Mouse (Mus musculus) ES-E14 (cell line): ENCODE measurements at regions not wholly inside any gene's neighbourhood (a gene's known extent, or its start where the extent isn't known, plus 50 kb on each side); places are given as distances from the start of the nearest gene placed in this dataset.

Source experiments
- DNase-seq: peaks from one replicate; pipeline ENCODE4 v3.0.0-alpha.2; 2013; ENCODE audit warnings: low read depth, low spot score
- H3K27ac ChIP-seq: 2 replicates; pipeline ENCODE4 v1.5.1; 2012; ENCODE audit warnings: low read depth, mild to moderate bottlenecking, low read length, moderate library complexity, mixed read lengths; ENCODE audit not compliant: poor library complexity, insufficient read depth, severe bottlenecking
- H3K36me3 ChIP-seq: 2 replicates; pipeline ENCODE4 v1.6.1; 2012; ENCODE audit warnings: mild to moderate bottlenecking, low read length, moderate library complexity, mixed read lengths; ENCODE audit not compliant: control insufficient read depth, poor library complexity, insufficient read depth, severe bottlenecking
- H3K4me1 ChIP-seq, 2 experiments: fragments of 150-350 bp in 1 of 2; sonication (generic) in 1 of 2; 2 replicates each; pipeline ENCODE4 v1.6.1; 2012; ENCODE audit warnings: low read length in 2 of 2, mild to moderate bottlenecking in 1 of 2, mixed read lengths in 1 of 2; ENCODE audit not compliant: control insufficient read depth in 2 of 2, insufficient read depth in 2 of 2, poor library complexity in 1 of 2
- H3K4me3 ChIP-seq, 2 experiments: fragments of 150-350 bp in 1 of 2; sonication (generic) in 1 of 2; 2 replicates each; pipeline ENCODE4 v1.5.1; 2012; ENCODE audit warnings: low read length in 2 of 2, low read depth in 1 of 2, mild to moderate bottlenecking in 1 of 2, mixed read lengths in 1 of 2; ENCODE audit not compliant: insufficient read depth in 1 of 2, poor library complexity in 1 of 2, severe bottlenecking in 1 of 2
- H3K9ac ChIP-seq: 2 replicates; pipeline ENCODE4 v1.6.1; 2012; ENCODE audit warnings: low read depth, mild to moderate bottlenecking, low read length, mixed read lengths; ENCODE audit not compliant: poor library complexity, insufficient read depth, severe bottlenecking
- H3K9me3 ChIP-seq: fragments of 150-350 bp; sonication (generic); 2 replicates; pipeline ENCODE4 v1.6.1; 2012; ENCODE audit warnings: low read depth, mild to moderate bottlenecking, low read length; ENCODE audit not compliant: control insufficient read depth, insufficient read depth
- CHD2 ChIP-seq: IDR thresholded peaks from 2 replicates; pipeline ENCODE4 v1.6.1; 2014; ENCODE audit warnings: mild to moderate bottlenecking, low read depth, low read length, inconsistent platforms
- HCFC1 ChIP-seq: IDR thresholded peaks from 2 replicates; pipeline ENCODE4 v1.6.1; 2012; ENCODE audit warnings: low read length, inconsistent platforms, borderline replicate concordance; ENCODE audit not compliant: insufficient read depth
- MAFK ChIP-seq: IDR thresholded peaks from 2 replicates; pipeline ENCODE4 v1.6.1; 2014; ENCODE audit warnings: mild to moderate bottlenecking, low read depth, low read length, inconsistent platforms; ENCODE audit not compliant: insufficient read depth
- ZC3H11A ChIP-seq: IDR thresholded peaks from 2 replicates; pipeline ENCODE4 v1.6.1; 2012; ENCODE audit warnings: low read depth, mild to moderate bottlenecking, inconsistent platforms, low read length, borderline replicate concordance
- ZNF384 ChIP-seq: IDR thresholded peaks from 2 replicates; pipeline ENCODE4 v1.6.1; 2012; ENCODE audit warnings: low read depth, low read length, inconsistent platforms
- in situ Hi-C, 2 experiments: fragments of 600-800 bp; cut with MboI; formaldehyde crosslinking; loops; one replicate each; pipeline ENCODE4 v1.15.1; 2025; ENCODE audit warnings: low sequenced_read_pairs in 2 of 2, inconsistent platforms in 1 of 2; ENCODE audit not compliant: unreplicated experiment in 2 of 2

DNA sequence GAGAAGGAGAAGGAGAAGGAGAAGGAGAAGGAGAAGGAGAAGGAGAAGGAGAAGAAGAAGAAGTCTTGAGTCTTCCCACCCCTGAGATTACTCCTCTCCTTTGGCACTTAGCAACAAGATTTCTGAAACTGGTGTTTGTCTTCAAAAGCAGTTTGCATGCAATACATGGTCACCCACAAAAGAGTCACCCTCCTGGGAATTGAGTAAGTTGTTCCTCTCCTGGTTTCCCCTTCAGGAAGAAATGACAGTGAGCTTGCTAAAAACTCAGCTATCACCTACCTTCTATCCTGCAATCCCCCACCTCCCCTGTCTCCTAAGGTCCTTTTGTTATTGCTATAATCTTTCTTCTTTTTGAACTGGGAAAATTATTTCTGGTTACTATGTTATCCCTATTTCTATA is 2204.2 kb upstream of the Gm7489 start:
- in situ Hi-C loops: no loop called here
- Histone ChIP-seq H3K36me3 (no peaks in the 10 kb centered on the region), H3K27ac (no peak overlapping the region), H3K9ac (no peak overlapping the region), H3K9me3 (no peaks in the 10 kb centered on the region), H3K4me3 (no peak overlapping the region), H3K4me1 (peaks cover 3% of the 10 kb centered on the region in 2 experiments; a peak in 1 of 4 replicates)
- no peak for DNase-seq
- no peak for TF ChIP-seq MAFK
- TF ChIP-seq ZC3H11A: no peak
- no peak for TF ChIP-seq ZNF384
- TF ChIP-seq CHD2: no peak
- no peak for TF ChIP-seq HCFC1

DNA sequence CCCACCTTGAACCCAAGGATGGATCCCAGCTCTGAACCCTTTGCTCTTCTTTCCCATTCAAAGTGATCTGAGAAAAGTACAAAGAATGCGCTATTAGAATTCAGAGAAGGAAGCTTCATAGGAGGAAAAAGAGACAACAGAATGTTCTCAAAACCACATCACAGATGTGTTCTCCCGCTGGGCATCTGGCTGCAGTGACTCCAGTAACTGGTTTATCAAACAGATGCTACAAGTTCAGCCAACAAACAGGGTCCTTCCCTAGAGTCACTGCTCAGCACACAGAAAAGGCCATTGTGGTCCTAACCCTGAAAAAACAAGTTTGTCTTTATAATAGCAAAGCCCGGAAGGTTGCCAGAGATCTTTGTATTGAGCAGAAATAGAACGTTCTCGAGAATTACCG is 2203.5 kb upstream of the Gm7489 start:
- in situ Hi-C loops: no loop called here
- H3K4me3 ChIP-seq: no peak overlapping the region
- DNase-seq: no peak
- H3K9me3 ChIP-seq: no peaks in the 10 kb centered on the region
- H3K9ac ChIP-seq: no peak overlapping the region
- H3K36me3 ChIP-seq: no peaks in the 10 kb centered on the region
- TF ChIP-seq ZNF384: no peak
- no peak for TF ChIP-seq HCFC1
- TF ChIP-seq MAFK: no peak
- no peak for TF ChIP-seq ZC3H11A
- no peak for TF ChIP-seq CHD2
- no peak overlapping the region for H3K27ac ChIP-seq
- peaks cover 3% of the 10 kb centered on the region in 2 experiments; a peak in 1 of 4 replicates for H3K4me1 ChIP-seq

DNA sequence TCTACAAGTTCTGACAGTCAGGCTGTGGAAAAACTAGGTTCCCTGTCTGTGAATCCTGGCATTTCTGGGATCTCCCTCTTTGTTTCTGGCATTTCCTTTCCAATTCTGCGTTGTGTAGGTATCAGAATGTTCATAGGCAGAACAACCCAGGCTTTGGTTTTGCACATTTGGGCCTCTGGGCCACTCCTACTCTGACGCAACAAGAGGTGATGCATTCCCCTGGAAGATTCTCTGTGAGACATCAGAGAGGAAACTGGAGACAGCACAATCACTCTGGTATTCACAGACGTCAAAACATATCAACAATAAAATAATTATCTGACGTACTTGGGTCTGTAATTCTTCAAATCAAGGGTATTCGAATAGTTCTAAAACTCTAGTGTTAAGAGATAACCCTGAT is 2202.4 kb upstream of the Gm7489 start:
- TF ChIP-seq ZNF384: no peak
- TF ChIP-seq ZC3H11A: no peak
- TF ChIP-seq MAFK: no peak
- no peak for TF ChIP-seq HCFC1
- TF ChIP-seq CHD2: no peak
- Histone ChIP-seq H3K27ac (no peak overlapping the region), H3K9ac (no peak overlapping the region), H3K4me1 (peaks cover 3% of the 10 kb centered on the region in 2 experiments; a peak in 1 of 4 replicates), H3K4me3 (no peak overlapping the region), H3K9me3 (no peaks in the 10 kb centered on the region), H3K36me3 (no peaks in the 10 kb centered on the region)
- in situ Hi-C loops: no loop called here
- DNase-seq: no peak

DNA sequence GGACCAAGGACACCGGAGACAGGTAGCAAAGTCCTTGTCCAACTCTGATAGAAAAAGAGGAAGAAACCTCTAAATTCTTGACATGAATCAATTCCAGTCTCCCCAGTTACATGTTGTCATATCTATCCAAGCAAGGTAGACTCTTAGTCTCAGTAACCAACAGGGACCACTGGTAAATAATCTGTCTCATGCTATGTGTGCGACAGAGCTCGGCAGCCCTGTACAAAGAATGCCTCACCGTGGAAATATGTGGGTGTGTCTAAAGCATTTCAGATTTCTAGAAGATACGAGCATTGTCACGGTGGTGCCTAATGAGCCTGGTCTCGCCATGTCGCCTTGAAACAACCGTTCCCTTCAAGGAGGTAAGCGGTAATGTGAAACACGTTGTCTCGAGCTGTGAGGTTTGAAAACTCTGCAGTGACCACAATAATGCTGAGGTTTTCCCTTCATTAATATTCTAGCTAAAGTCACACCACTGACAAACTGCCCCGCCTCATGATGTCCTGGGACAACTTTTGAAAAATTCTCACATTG is 2197.6 kb upstream of the Gm7489 start:
- in situ Hi-C loops: no loop called here
- H3K36me3 ChIP-seq: no peaks in the 10 kb centered on the region

DNA sequence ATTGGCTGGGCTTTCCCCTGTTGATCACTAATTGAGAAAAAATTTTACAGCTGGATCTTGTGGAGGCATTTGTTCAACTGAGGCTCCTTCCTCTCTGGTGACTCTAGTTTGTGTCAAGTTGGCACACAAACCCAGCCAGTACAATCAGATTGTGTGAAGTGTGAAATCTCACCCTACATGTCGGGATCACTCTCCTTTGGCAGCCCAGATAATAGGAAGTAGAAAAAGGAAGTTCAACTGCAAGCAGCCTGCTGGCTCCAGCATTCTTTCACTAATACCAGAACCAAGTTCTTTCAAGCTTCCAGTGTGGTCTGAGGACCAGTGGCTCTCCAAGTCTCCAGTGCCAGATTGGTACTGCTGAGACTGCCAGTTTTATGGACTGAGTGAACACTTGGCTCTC is 2195.2 kb upstream of the Gm7489 start:
- no peak overlapping the region for H3K4me3 ChIP-seq
- in situ Hi-C loops: no loop called here
- no peak overlapping the region for H3K9ac ChIP-seq
- H3K4me1 ChIP-seq: peaks cover 3% of the 10 kb centered on the region in 2 experiments; a peak in 1 of 4 replicates
- H3K27ac ChIP-seq: no peak overlapping the region
- H3K36me3 ChIP-seq: no peaks in the 10 kb centered on the region
- TF ChIP-seq MAFK (no peak), ZNF384 (no peak), ZC3H11A (no peak), CHD2 (no peak), HCFC1 (no peak)
- DNase-seq: no peak
- no peaks in the 10 kb centered on the region for H3K9me3 ChIP-seq

More for the DNA sequence above, 2197.6 kb upstream of the Gm7489 start:
- Histone ChIP-seq H3K4me1 (peaks cover 3% of the 10 kb centered on the region in 2 experiments; a peak in 1 of 4 replicates), H3K9ac (no peak overlapping the region), H3K4me3 (no peak overlapping the region), H3K27ac (no peak overlapping the region), H3K9me3 (no peaks in the 10 kb centered on the region)
- DNase-seq: no peak
- TF ChIP-seq CHD2: no peak
- no peak for TF ChIP-seq HCFC1
- TF ChIP-seq ZC3H11A: no peak
- TF ChIP-seq ZNF384: no peak
- no peak for TF ChIP-seq MAFK
